Mouse (Mus musculus): ENCODE results near the gene Fthl17e.
"Not testable (repeated sequence)": the region's sequence is repeated elsewhere in the genome, so short reads cannot be mapped to it uniquely, and the experiment has no call there.

Fthl17e gene

DNA sequence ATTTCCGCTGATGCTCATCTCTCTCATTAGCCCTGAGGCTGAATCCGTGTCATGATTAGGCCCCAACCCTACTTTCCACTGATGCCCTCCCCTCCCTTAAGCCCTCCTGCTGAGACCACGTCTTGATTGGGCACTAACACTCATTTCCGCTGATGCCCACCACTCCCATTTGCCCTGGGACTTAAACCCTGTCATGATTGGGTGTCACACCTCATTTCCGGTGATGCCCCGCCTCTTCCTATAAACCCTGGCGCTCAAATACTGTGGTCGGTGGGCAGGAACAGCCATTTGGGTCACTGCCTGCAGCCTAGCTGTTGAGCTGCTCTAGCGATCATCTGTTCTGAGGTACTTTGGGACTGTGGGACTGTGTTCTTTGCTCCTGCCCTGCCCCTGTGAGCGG is at the start of gene Fthl17e:
TSS of gene Fthl17e (plus strand) at position 301 of the 400 bp plus-strand sequence.
- not testable (repeated sequence) for DNase-seq (ENCODE audit: low read depth, low spot score)

DNA sequence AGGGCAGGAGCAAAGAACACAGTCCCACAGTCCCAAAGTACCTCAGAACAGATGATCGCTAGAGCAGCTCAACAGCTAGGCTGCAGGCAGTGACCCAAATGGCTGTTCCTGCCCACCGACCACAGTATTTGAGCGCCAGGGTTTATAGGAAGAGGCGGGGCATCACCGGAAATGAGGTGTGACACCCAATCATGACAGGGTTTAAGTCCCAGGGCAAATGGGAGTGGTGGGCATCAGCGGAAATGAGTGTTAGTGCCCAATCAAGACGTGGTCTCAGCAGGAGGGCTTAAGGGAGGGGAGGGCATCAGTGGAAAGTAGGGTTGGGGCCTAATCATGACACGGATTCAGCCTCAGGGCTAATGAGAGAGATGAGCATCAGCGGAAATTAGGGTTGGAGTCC is 46.6 kb upstream of the Fthl17e start, which contains the start of gene Fthl17d:
TSS of gene Fthl17d (minus strand) at position 101 of the 400 bp plus-strand sequence.
- not testable (repeated sequence) for DNase-seq (ENCODE audit: low read depth, low spot score)

DNA sequence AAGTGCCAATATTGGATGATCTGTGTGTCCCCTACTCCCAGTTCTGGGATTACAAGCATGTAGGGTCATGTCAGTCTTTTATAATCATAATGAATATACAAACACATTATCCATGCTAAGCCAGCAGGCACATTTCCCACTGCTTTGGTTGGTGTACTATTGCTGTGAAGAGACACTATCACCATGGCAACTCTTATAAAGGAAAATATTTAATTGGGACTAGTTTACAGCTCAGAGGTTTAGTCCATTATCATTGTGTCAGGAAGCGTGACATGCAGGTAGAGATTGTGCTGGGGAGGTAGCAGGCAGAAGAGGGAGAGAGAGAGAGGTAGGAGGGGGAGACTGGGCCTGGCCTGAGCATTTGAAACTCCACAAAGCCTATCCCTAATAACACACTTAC is 17.2 kb upstream of the Fthl17e start:
- DNase-seq (ENCODE audit: low read depth, low spot score), result no peak

DNA sequence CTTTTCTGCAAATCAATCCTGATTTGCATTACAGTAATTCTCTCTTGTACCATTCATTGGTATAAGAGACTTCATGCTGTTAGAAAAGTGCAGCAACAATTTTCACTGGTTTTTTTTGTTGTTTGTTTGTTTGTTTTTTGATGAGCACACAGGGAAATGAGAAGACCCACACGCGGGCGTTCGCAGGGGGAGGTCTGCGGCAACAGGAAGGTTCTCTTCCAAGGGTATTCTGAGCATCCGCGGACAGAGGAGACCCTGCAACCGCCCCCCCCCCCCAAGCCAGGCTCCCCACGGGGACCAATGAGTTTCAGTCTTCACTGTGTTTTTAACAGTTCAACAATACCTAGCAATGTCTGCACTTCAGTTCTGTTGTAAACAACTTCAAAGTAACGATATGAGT is 13.8 kb upstream of the Fthl17e start:
- no peak for DNase-seq (ENCODE audit: low read depth, low spot score)

DNA sequence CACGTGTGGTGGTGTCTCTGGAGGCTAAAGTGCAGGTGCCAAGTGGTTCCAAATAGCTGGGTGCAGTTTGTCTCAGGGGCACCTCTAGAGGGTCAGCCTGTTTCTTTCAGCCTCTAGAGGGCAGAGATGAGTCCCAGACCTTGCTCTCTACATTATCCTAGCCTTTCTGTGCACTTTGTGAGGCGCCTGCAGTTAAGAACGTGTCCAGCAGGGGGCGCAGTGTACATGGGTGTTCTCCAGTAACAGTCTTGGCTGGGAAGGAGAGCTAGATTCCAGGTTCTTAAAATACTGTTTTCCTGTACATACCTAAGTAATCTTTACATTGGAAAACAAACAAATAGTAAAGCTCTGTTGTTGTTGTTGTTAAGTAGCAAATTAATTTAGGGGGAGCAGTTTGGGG is 8.3 kb downstream of the Fthl17e start:
- DNase-seq (ENCODE audit: low read depth, low spot score), result not testable (repeated sequence)

DNA sequence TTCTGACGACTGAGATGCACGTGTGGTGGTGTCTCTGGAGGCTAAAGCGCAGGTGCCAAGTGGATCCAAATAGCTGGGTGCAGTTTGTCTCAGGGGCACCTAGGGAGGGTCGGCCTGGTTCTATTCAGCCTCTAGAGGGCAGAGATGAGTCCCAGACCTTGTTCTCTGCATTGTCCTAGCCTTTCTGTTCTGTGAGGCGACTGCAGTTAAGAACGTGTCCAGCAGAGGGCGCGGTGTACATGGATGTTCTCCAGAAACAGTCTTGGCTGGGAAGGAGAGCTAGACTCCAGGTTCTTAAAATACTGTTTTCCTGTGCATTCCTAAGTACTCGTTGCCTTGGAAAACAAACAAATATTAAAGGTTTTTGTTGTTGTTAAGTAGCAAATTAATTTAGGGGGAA is 27.7 kb downstream of the Fthl17e start:
- not testable (repeated sequence) for DNase-seq (ENCODE audit: low read depth, low spot score)

DNA sequence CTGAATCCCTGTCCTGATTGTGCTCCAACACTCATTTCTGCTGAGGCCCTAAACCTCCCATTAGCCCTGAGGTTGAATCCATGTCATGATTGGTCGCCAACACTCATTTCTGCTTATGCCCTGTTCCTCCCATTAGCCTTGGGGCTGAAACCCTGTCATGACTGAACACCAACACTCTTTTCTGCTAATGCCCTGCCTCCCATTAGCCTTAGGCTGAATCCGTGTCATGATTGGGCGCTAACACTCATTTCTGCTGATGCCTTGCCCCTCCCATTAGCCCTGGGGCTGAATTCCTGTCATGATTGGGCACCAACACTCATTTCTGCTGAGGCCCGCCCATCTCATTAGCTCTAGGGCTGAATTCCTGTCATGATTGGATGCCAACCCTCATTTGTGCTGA is 28.8 kb downstream of the Fthl17e start:
- no peak for DNase-seq (ENCODE audit: low read depth, low spot score)

DNA sequence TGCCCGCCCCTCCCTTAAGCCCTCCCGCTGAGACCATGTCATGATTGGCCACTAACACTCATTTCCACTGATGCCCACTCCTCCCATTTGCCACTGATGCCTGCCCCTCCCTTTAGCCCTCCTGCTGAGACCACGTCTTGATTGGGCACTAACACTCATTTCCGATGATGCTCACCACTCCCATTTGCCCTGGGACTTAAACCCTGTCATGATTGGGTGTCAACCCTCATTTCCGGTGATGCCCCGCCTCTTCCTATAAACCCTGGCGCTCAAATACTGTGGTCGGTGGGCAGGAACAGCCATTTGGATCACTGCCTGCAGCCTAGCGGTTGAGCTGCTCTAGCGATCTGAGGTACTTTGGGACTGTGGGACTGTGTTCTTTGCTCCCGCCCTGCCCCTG is 29.4 kb downstream of the Fthl17e start, which contains the start of gene Fthl17f:
TSS of gene Fthl17f (plus strand) at position 301 of the 400 bp plus-strand sequence.
- not testable (repeated sequence) for DNase-seq (ENCODE audit: low read depth, low spot score)

DNA sequence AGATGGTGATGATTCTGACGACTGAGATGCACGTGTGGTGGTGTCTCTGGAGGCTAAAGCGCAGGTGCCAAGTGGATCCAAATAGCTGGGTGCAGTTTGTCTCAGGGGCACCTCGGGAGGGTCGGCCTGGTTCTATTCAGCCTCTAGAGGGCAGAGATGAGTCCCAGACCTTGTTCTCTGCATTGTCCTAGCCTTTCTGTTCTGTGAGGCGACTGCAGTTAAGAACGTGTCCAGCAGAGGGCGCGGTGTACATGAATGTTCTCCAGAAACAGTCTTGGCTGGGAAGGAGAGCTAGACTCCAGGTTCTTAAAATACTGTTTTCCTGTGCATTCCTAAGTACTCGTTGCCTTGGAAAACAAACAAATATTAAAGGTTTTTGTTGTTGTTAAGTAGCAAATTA is 44.4 kb downstream of the Fthl17e start:
- DNase-seq (ENCODE audit: low read depth, low spot score), result not testable (repeated sequence)

All from embryo, embryonic 11.5 days (tissue).